Mouse (Mus musculus) forebrain, embryonic 12.5 days (tissue): Measurements from ENCODE around the gene Cdh7. TPM values are rescaled to one million over a fixed set of nuclear protein-coding genes. Genes with fewer than 3 reads are reported as not detected.

Experiments used
- ATAC-seq: fragments of 200-750 bp; cut with Nextera tagmentation; 2 replicates; pipeline ENCODE4 v1.8.0; 2017; ENCODE audit warnings: moderate TSS enrichment; ENCODE audit not compliant: low FRiP score
- H3K27ac ChIP-seq: fragments of 300-500 bp; sonication (generic); 2 replicates; pipeline ENCODE4 v1.5.1; 2016; ENCODE audit warnings: mild to moderate bottlenecking
- H3K27me3 ChIP-seq: fragments of 300-500 bp; sonication (generic); 2 replicates; pipeline ENCODE4 v1.6.1; 2016; ENCODE audit warnings: mild to moderate bottlenecking
- H3K36me3 ChIP-seq: fragments of 300-500 bp; sonication (generic); replicated peaks from 2 replicates; pipeline ENCODE4 v1.6.1; 2016; ENCODE audit warnings: mild to moderate bottlenecking
- H3K4me1 ChIP-seq: fragments of 300-500 bp; sonication (generic); 2 replicates; pipeline ENCODE4 v1.6.1; 2016
- H3K4me2 ChIP-seq: fragments of 300-500 bp; sonication (generic); 2 replicates; pipeline ENCODE4 v1.6.1; 2016; ENCODE audit warnings: mild to moderate bottlenecking, moderate library complexity
- H3K4me3 ChIP-seq: fragments of 300-500 bp; sonication (generic); replicated peaks from 2 replicates; pipeline ENCODE4 v1.5.1; 2016; ENCODE audit warnings: mild to moderate bottlenecking
- H3K9ac ChIP-seq: fragments of 300-500 bp; sonication (generic); 2 replicates; pipeline ENCODE4 v1.6.1; 2016; ENCODE audit warnings: mild to moderate bottlenecking
- H3K9me3 ChIP-seq: fragments of 300-500 bp; sonication (generic); 2 replicates; pipeline ENCODE4 v1.6.1; 2016
- WGBS: fragments of 180-500 bp; shearing (Covaris S2); methylation state at CpG from one replicate; pipeline ENCODE4 v1.1.7; 2016; 5-methylcytosine and 5-hydroxymethylcytosine counted together
- polyA plus RNA-seq: library from polyadenylated mRNA; unstranded; fragments of >200 nt; fragmentation: Nextera tagmentation; extraction: Ambion mirVana; gene quantifications from 2 replicates; pipeline ENCODE4 v1.2.1, GENCODE M21; 2016

Gene Cdh7
- polyA plus RNA-seq = 11.9 and 15.2 TPM in 2 replicates

GRCm38 (mm10) chr1:109982064-109982808, at the start of gene Cdh7:
Cdh7 (plus strand) TSS chr1:109982431.
- H3K27me3 ChIP-seq = no peaks in the 10 kb centered on the region
- H3K36me3 ChIP-seq = no peaks in the 10 kb centered on the region
- peak within 1 kb of the TSS; percentile 88 for H3K4me2 ChIP-seq
- peak; percentile 92 for ATAC-seq
- H3K9me3 ChIP-seq = no peaks in the 10 kb centered on the region
- peak within 1 kb of the TSS; percentile 68 for H3K9ac ChIP-seq
- 2% methylated on average over 28 of the region's 35 CpGs for WGBS
- peaks cover 16% of the 10 kb centered on the region for H3K4me1 ChIP-seq
- H3K27ac ChIP-seq = peak within 1 kb of the TSS; percentile 79
- peak within 1 kb of the TSS; percentile 56 for H3K4me3 ChIP-seq

GRCm38 (mm10) chr1:109932674-109933073, 49.6 kb upstream of the Cdh7 start:
- H3K9me3 ChIP-seq = no peaks in the 10 kb centered on the region
- no peak overlapping the region for H3K9ac ChIP-seq
- no peaks in the 10 kb centered on the region for H3K4me1 ChIP-seq
- no peak overlapping the region for H3K4me2 ChIP-seq
- H3K36me3 ChIP-seq = no peaks in the 10 kb centered on the region
- H3K27me3 ChIP-seq = no peaks in the 10 kb centered on the region
- WGBS = 84% methylated on average over 3 of the region's 3 CpGs
- H3K27ac ChIP-seq = no peak overlapping the region
- H3K4me3 ChIP-seq = no peak overlapping the region
- peak; percentile 46; the same call in 1 of the 2 replicates for ATAC-seq

GRCm38 (mm10) chr1:109948571-109948970, 33.7 kb upstream of the Cdh7 start:
- WGBS = 59% methylated on average over 2 of the region's 2 CpGs
- 0 out of 2 replicates have a peak, but pooled peaks have one; percentile 23 for ATAC-seq
- no peaks in the 10 kb centered on the region for H3K9me3 ChIP-seq
- H3K36me3 ChIP-seq = no peaks in the 10 kb centered on the region
- H3K4me1 ChIP-seq = no peaks in the 10 kb centered on the region
- no peak overlapping the region for H3K4me3 ChIP-seq
- no peaks in the 10 kb centered on the region for H3K27me3 ChIP-seq
- H3K9ac ChIP-seq = no peak overlapping the region
- no peak overlapping the region for H3K4me2 ChIP-seq
- no peak overlapping the region for H3K27ac ChIP-seq

- Histone ChIP-seq H3K27ac (no peak overlapping the region; the same call in 1 of the 2 replicates), H3K4me1 (peaks cover 4% of the 10 kb centered on the region; the same call in 1 of the 2 replicates), H3K4me3 (no peak overlapping the region), H3K9ac (no peak overlapping the region), H3K36me3 (no peaks in the 10 kb centered on the region), H3K4me2 (no peak overlapping the region), H3K27me3 (no peaks in the 10 kb centered on the region), H3K9me3 (no peaks in the 10 kb centered on the region)
- peak; percentile 86 for ATAC-seq
- WGBS = 24% methylated on average over 5 of the region's 5 CpGs
Observed at GRCm38 (mm10) chr1:109971721-109972425, 10.4 kb upstream of the Cdh7 start.

- Histone ChIP-seq H3K4me3 (no peak overlapping the region), H3K27ac (no peak overlapping the region; the same call in 1 of the 2 replicates), H3K4me2 (no peak overlapping the region), H3K9ac (no peak overlapping the region), H3K9me3 (no peaks in the 10 kb centered on the region), H3K4me1 (peaks cover 4% of the 10 kb centered on the region; the same call in 1 of the 2 replicates), H3K36me3 (no peaks in the 10 kb centered on the region), H3K27me3 (no peaks in the 10 kb centered on the region)
- 14% methylated on average over 4 of the region's 4 CpGs for WGBS
- peak; percentile 69 for ATAC-seq
Observed at GRCm38 (mm10) chr1:109972426-109973015, 9.7 kb upstream of the Cdh7 start.

GRCm38 (mm10) chr1:109982809-109983536, 742 bp downstream of the Cdh7 start:
- Histone ChIP-seq H3K9me3 (no peaks in the 10 kb centered on the region), H3K4me1 (peaks cover 16% of the 10 kb centered on the region), H3K4me2 (peak overlapping the region; percentile 88), H3K9ac (peak overlapping the region; percentile 68), H3K4me3 (peak overlapping the region; percentile 56), H3K27ac (peak overlapping the region; percentile 79), H3K27me3 (no peaks in the 10 kb centered on the region), H3K36me3 (no peaks in the 10 kb centered on the region)
- peak; percentile 87 for ATAC-seq
- 2% methylated on average over 38 of the region's 38 CpGs for WGBS

- H3K4me3 ChIP-seq = peak overlapping the region; percentile 56
- H3K9me3 ChIP-seq = no peaks in the 10 kb centered on the region
- H3K4me1 ChIP-seq = peaks cover 16% of the 10 kb centered on the region
- H3K27me3 ChIP-seq = no peaks in the 10 kb centered on the region
- peak overlapping the region; percentile 79 for H3K27ac ChIP-seq
- H3K9ac ChIP-seq = 0 out of 2 replicates have a peak overlapping the region, but pooled peaks have one; percentile 68
- WGBS = 7% methylated on average over 6 of the region's 6 CpGs
- H3K4me2 ChIP-seq = peak overlapping the region; percentile 88
- H3K36me3 ChIP-seq = no peaks in the 10 kb centered on the region
- no peak for ATAC-seq
Observed at GRCm38 (mm10) chr1:109983537-109983912, 1.3 kb downstream of the Cdh7 start.

GRCm38 (mm10) chr1:109984776-109985175, 2.5 kb downstream of the Cdh7 start:
- Histone ChIP-seq H3K36me3 (no peaks in the 10 kb centered on the region), H3K4me2 (peak overlapping the region; percentile 37), H3K4me3 (peak overlapping the region; percentile 29), H3K4me1 (peaks cover 16% of the 10 kb centered on the region), H3K27me3 (no peaks in the 10 kb centered on the region), H3K27ac (no peak overlapping the region), H3K9me3 (no peaks in the 10 kb centered on the region), H3K9ac (no peak overlapping the region)
- no peak for ATAC-seq
- 22% methylated on average over 3 of the region's 3 CpGs for WGBS

- H3K27me3 ChIP-seq = no peaks in the 10 kb centered on the region
- H3K9me3 ChIP-seq = no peaks in the 10 kb centered on the region
- 0% methylated on average over 1 of the region's 1 CpGs for WGBS
- H3K9ac ChIP-seq = no peak overlapping the region
- no peak overlapping the region for H3K4me2 ChIP-seq
- ATAC-seq = peak; percentile 66
- no peaks in the 10 kb centered on the region for H3K36me3 ChIP-seq
- H3K27ac ChIP-seq = no peak overlapping the region
- H3K4me3 ChIP-seq = no peak overlapping the region
- peaks cover 16% of the 10 kb centered on the region for H3K4me1 ChIP-seq
Observed at GRCm38 (mm10) chr1:109985468-109985867, 3.2 kb downstream of the Cdh7 start.

- ATAC-seq = no peak
- Histone ChIP-seq H3K36me3 (no peaks in the 10 kb centered on the region), H3K27ac (no peak overlapping the region), H3K4me3 (no peak overlapping the region), H3K27me3 (no peaks in the 10 kb centered on the region), H3K9me3 (no peaks in the 10 kb centered on the region), H3K9ac (no peak overlapping the region), H3K4me2 (no peak overlapping the region), H3K4me1 (peaks cover 4% of the 10 kb centered on the region; the same call in 1 of the 2 replicates)
- whole genome bisulfite sequencing = 90% methylated on average over 2 of the region's 2 CpGs
Observed at GRCm38 (mm10) chr1:109989541-109989940, 7.3 kb downstream of the Cdh7 start.

- H3K27ac ChIP-seq = no peak overlapping the region
- no peaks in the 10 kb centered on the region for H3K27me3 ChIP-seq
- 84% methylated on average over 5 of the region's 5 CpGs for WGBS
- no peak overlapping the region for H3K9ac ChIP-seq
- H3K4me2 ChIP-seq = no peak overlapping the region
- no peak for ATAC-seq
- H3K4me1 ChIP-seq = no peaks in the 10 kb centered on the region
- no peaks in the 10 kb centered on the region for H3K36me3 ChIP-seq
- no peaks in the 10 kb centered on the region for H3K9me3 ChIP-seq
- no peak overlapping the region for H3K4me3 ChIP-seq
Observed at GRCm38 (mm10) chr1:109993906-109994305, 11.7 kb downstream of the Cdh7 start.

GRCm38 (mm10) chr1:110004451-110004850, 22.2 kb downstream of the Cdh7 start:
- H3K4me1 ChIP-seq = no peaks in the 10 kb centered on the region
- no peaks in the 10 kb centered on the region for H3K9me3 ChIP-seq
- no peak for ATAC-seq

More at GRCm38 (mm10) chr1:110004451-110004850, 22.2 kb downstream of the Cdh7 start:
- Histone ChIP-seq H3K9ac (no peak overlapping the region), H3K4me3 (no peak overlapping the region), H3K27me3 (no peaks in the 10 kb centered on the region), H3K4me2 (no peak overlapping the region), H3K36me3 (no peaks in the 10 kb centered on the region), H3K27ac (no peak overlapping the region)
